21 mouse cellular contexts compared by ENCODE assay signal in genomic region chr14:29876668-29877067, GRCm38 (mm10).
DNase-seq lines count a peak whose midpoint lies in the region; ATAC-seq and TF ChIP-seq lines count a peak whose summit lies in the region.
"Had no signal": no experiment of that assay in that cellular context is flagged by ENCODE, and none has a peak within 500 bp of the region (broad histone marks: within the 10 kb centered on the region; RNA-seq: fewer than 3 reads in every experiment).

No protein-coding gene starts in this region.

- peaks cover 3% of the 10 kb centered on the region; the same call in 1 of the 2 replicates for H3K4me1 ChIP-seq in kidney, adult 2 months (ENCODE audit: control insufficient read depth, insufficient read depth, low read length)
- peaks cover 10% of the 10 kb centered on the region; the same call in 1 of the 2 replicates for H3K4me1 ChIP-seq in cortical plate, adult 2 months (ENCODE audit: control insufficient read depth, insufficient read depth, low read length)
- H3K4me1 ChIP-seq: forebrain, embryonic 10.5 days; forebrain, embryonic 15.5 days had no signal

- ATAC-seq in cerebellum, adult (ENCODE audit: insufficient number of reproducible peaks, low FRiP score, low TSS enrichment), result 0 out of 2 replicates have a peak, but pooled peaks have one; percentile 10
- no peak for ATAC-seq in CD4-positive, CD25-positive, alpha-beta regulatory T cell, adult 4 months
- ATAC-seq: forebrain, embryonic 15.5 days; hindbrain, postnatal 0 days had no signal

- H3K27me3 ChIP-seq in kidney, adult 2 months (replicated peaks; ENCODE audit: control insufficient read depth, insufficient read depth, low read length), result no peaks in the 10 kb centered on the region
- H3K27me3 ChIP-seq: embryonic facial prominence, embryonic 15.5 days; forebrain, embryonic 15.5 days; hindbrain, embryonic 13.5 days had no signal

- H3K27ac ChIP-seq in kidney, adult 2 months (ENCODE audit: insufficient read depth, low read depth, low read length), result no peak overlapping the region
- peak overlapping the region; percentile 55 for H3K27ac ChIP-seq in cortical plate, adult 2 months (ENCODE audit: insufficient read depth, low read length)
- H3K27ac ChIP-seq: forebrain, embryonic 10.5 days; forebrain, embryonic 15.5 days; hindbrain, embryonic 13.5 days; hindbrain, postnatal 0 days had no signal

- DNase-seq in cerebellum, adult 9-11 months, result no peak
- peak; percentile 64 for DNase-seq in kidney, adult 2 months
- no peak for DNase-seq in kidney, postnatal 10 days
- peak; percentile 17 for DNase-seq in kidney, postnatal 14 days
- no peak for DNase-seq in frontal cortex, postnatal 14 days (ENCODE audit: low spot score in 2 of 2)
- DNase-seq: adrenal gland, postnatal 10 days; B cell, adult 2 months; cerebellum, adult 11-12 months; cerebellum, adult 9-10 months; cerebellum, postnatal 36 days; gastrocnemius, postnatal 10 days; heart, postnatal 10 days had no signal

- H3K4me3 ChIP-seq in kidney, adult 2 months (ENCODE audit: insufficient read depth, low read depth, low read length), result no peak overlapping the region
- no peak overlapping the region for H3K4me3 ChIP-seq in cortical plate, adult 2 months (ENCODE audit: insufficient read depth, low read length)
- H3K4me3 ChIP-seq: embryonic facial prominence, embryonic 15.5 days; erythroblast, embryonic 14.5 days; forebrain, embryonic 10.5 days; forebrain, embryonic 15.5 days; hindbrain, embryonic 13.5 days had no signal

- H3K36me3 ChIP-seq in kidney, adult 2 months (ENCODE audit: control insufficient read depth, insufficient read depth, low read length), result no peaks in the 10 kb centered on the region
- H3K36me3 ChIP-seq: embryonic facial prominence, embryonic 15.5 days; forebrain, embryonic 10.5 days; forebrain, embryonic 15.5 days; hindbrain, embryonic 13.5 days had no signal

- whole genome bisulfite sequencing in kidney, adult 2 months, result 67% methylated on average over 4 of the region's 4 CpGs

- no peak for TF ChIP-seq POLR2A in kidney, adult 2 months (IDR thresholded peaks at IDR 0.05; ENCODE audit: low read depth, low read length)
- TF ChIP-seq POLR2A in cortical plate, adult 2 months (IDR thresholded peaks at IDR 0.05; ENCODE audit: extremely low read depth, insufficient read depth, low read length), result no peak

- TF ChIP-seq CTCF in kidney, adult 2 months (conservative IDR thresholded peaks at IDR 0.05; ENCODE audit: insufficient read depth, insufficient read length, low read depth, low read length), result no peak
- no peak for TF ChIP-seq CTCF in cortical plate, adult 2 months (IDR thresholded peaks at IDR 0.05; ENCODE audit: extremely low read depth, insufficient read depth, low read length)

Comparison
In these comparisons a context has a peak if more than half of its experiments do, and no peak if none do; other contexts are left out.
1. DNase-seq: peak in kidney, adult 2 months (single experiment) and kidney, postnatal 14 days (single experiment); none in cerebellum, adult 9-11 months (single experiment), kidney, postnatal 10 days (single experiment) and frontal cortex, postnatal 14 days (0 of 2).